Mouse (Mus musculus): Measurements from ENCODE around the gene Ap4m1. TPM values are rescaled to one million over a fixed set of nuclear protein-coding genes. Genes with fewer than 3 reads are reported as not detected.
A peak's percentile ranks its signal among the peaks of the same experiment; 100 is the strongest.

Gene Ap4m1
- polyA plus RNA-seq, 1 experiment: 37.2 TPM

DNA sequence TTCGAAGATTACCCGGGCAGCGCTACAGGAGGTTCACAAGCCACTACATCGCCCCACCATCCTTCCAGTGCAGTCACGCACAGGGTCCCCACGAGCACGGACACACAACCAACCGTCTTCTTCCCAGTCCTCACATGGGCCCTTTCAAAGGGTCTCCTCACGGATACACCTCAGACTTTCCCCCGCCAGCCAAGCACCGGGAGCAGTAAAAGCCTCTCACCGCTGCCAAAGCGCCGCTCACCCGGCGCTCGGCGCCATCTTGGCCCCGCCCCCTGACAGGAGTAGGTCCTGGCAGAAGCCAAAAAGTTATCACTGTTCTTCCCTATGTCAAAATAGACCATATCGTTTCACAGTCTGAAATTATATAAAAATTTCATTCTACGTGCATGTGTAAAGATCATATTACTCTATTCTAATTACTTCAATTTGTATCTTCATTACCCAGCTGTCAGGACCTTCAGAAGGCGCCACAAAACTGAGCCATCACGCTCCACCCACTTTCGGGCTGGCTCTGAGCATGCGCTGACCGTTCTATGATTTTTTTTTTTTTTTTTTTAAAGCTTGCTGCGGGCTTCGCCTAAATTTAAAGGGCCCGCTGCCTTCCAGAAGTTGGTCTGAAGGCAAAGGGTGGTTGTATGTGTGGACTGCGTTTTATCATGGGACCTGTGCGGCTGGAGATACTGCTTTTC is 15.3 kb downstream of the Ap4m1 start, which contains the start of the genes Taf6 and Cnpy4:
Gene Taf6 (minus strand): TSS at position 502 of the 689 bp plus-strand sequence.
Gene Cnpy4 (plus strand): TSS at position 536 of the 689 bp plus-strand sequence.
- under 1% methylated on average over 31 of the region's 31 CpGs for WGBS
- peak within 1 kb of the TSS; percentile 98 for H3K4me3 ChIP-seq (replicated peaks; ENCODE audit: control insufficient read depth, low read depth, low read length)
- no peaks in the 10 kb centered on the region; the same call in 1 of the 2 replicates for H3K4me1 ChIP-seq (ENCODE audit: control insufficient read depth, insufficient read depth, low read length)
- no peak for TF ChIP-seq CTCF (IDR thresholded peaks at IDR 0.05; ENCODE audit: control insufficient read depth, insufficient read depth, low read length)
- TF ChIP-seq POLR2A (IDR thresholded peaks at IDR 0.05; ENCODE audit: borderline replicate concordance, control insufficient read depth, low read depth, low read length): peak; percentile 97
- H3K27ac ChIP-seq (ENCODE audit: control insufficient read depth, insufficient read depth, low read depth, low read length, poor library complexity): peak within 1 kb of the TSS; percentile 57; the same call in 1 of the 2 replicates

- TF ChIP-seq POLR2A (IDR thresholded peaks at IDR 0.05; ENCODE audit: borderline replicate concordance, control insufficient read depth, low read depth, low read length) (no peak), CTCF (IDR thresholded peaks at IDR 0.05; ENCODE audit: control insufficient read depth, insufficient read depth, low read length) (no peak)
- H3K27ac ChIP-seq (ENCODE audit: control insufficient read depth, insufficient read depth, low read depth, low read length, poor library complexity): 0 out of 2 replicates have a peak overlapping the region, but pooled peaks have one; percentile 10
These were observed 16.0 kb downstream of the Ap4m1 start for GRCm38 (mm10) chr5:138187661-138188306.

DNA sequence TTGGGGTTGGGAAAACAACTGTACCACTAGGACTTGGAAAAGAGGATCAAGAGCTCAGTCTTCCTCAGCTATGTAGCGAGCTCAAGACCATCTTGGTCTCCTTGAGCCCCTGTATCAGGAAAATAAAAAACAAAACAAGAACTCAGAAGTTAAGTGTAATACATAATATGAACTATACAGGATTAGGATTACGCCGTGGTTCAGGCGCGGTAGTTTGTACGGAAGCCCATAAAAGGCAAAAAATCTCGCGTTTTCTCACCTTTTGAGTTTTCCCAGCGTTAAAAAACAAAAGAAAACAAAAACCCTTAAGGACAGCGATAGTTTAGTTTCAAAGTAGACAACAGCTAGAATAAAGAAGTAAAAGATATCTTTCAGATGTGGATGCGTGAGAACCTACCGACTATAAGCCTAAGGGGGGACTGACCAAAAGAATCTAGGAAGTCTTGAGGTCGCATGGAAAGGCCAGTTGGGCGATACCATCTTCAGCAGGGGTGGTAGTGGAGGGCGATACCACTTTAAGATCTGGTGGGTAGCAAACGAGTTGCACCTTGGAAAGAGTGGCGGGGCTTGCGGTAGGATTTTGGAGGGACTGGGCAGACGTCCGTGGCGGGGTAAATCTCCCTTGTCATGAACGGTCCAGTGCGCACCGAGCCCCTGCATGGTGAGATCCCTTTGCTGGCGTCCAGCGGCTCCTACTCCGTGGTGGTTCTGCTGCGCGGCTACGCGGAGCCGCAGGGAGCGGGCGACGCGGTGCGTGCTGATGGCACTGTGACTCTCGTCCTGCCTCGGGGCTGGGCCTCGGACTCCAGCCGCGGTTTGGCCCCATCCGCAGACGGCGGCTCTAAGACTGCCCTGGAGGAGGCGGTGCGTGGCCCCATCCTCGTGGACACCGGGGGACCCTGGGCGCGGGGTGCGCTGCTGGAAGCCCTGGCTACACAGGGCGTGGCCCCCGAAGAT is 22.2 kb downstream of the Ap4m1 start, which contains the start of gene Mblac1:
Gene Mblac1 (plus strand): TSS at position 544 of the 957 bp plus-strand sequence.
- peak within 1 kb of the TSS; percentile 77 for H3K27ac ChIP-seq (ENCODE audit: control insufficient read depth, insufficient read depth, low read depth, low read length, poor library complexity)
- peak; percentile 78; the same call in 1 of the 2 replicates for TF ChIP-seq POLR2A (IDR thresholded peaks at IDR 0.05; ENCODE audit: borderline replicate concordance, control insufficient read depth, low read depth, low read length)
- no peak for TF ChIP-seq CTCF (IDR thresholded peaks at IDR 0.05; ENCODE audit: control insufficient read depth, insufficient read depth, low read length)
- 1% methylated on average over 54 of the region's 54 CpGs for WGBS
- H3K4me1 ChIP-seq (ENCODE audit: control insufficient read depth, insufficient read depth, low read length): no peaks in the 10 kb centered on the region; the same call in 1 of the 2 replicates
- peak within 1 kb of the TSS; percentile 93 for H3K4me3 ChIP-seq (replicated peaks; ENCODE audit: control insufficient read depth, low read depth, low read length)

More at GRCm38 (mm10) chr5:138187661-138188306, 16.0 kb downstream of the Ap4m1 start:
- peak overlapping the region; percentile 80 for H3K4me3 ChIP-seq (replicated peaks; ENCODE audit: control insufficient read depth, low read depth, low read length)
- 0% methylated on average over 10 of the region's 10 CpGs for WGBS
- H3K4me1 ChIP-seq (ENCODE audit: control insufficient read depth, insufficient read depth, low read length): no peaks in the 10 kb centered on the region; the same call in 1 of the 2 replicates

GRCm38 (mm10) chr5:138194755-138195345 is 23.0 kb downstream of the Ap4m1 start:
- H3K4me1 ChIP-seq (ENCODE audit: control insufficient read depth, insufficient read depth, low read length): no peaks in the 10 kb centered on the region; the same call in 1 of the 2 replicates
- TF ChIP-seq CTCF (IDR thresholded peaks at IDR 0.05; ENCODE audit: control insufficient read depth, insufficient read depth, low read length) (no peak), POLR2A (IDR thresholded peaks at IDR 0.05; ENCODE audit: borderline replicate concordance, control insufficient read depth, low read depth, low read length) (no peak; the same call in 1 of the 2 replicates)
- peak overlapping the region; percentile 93 for H3K4me3 ChIP-seq (replicated peaks; ENCODE audit: control insufficient read depth, low read depth, low read length)
- peak overlapping the region; percentile 77 for H3K27ac ChIP-seq (ENCODE audit: control insufficient read depth, insufficient read depth, low read depth, low read length, poor library complexity)
- 1% methylated on average over 29 of the region's 29 CpGs for WGBS

- H3K4me3 ChIP-seq (replicated peaks; ENCODE audit: control insufficient read depth, low read depth, low read length): peak overlapping the region; percentile 48
- H3K27ac ChIP-seq (ENCODE audit: control insufficient read depth, insufficient read depth, low read depth, low read length, poor library complexity): no peak overlapping the region
- no peaks in the 10 kb centered on the region; the same call in 1 of the 2 replicates for H3K4me1 ChIP-seq (ENCODE audit: control insufficient read depth, insufficient read depth, low read length)
- TF ChIP-seq POLR2A (IDR thresholded peaks at IDR 0.05; ENCODE audit: borderline replicate concordance, control insufficient read depth, low read depth, low read length): no peak
- TF ChIP-seq CTCF (IDR thresholded peaks at IDR 0.05; ENCODE audit: control insufficient read depth, insufficient read depth, low read length): no peak
- 24% methylated on average over 7 of the region's 7 CpGs for WGBS
These were observed 23.7 kb downstream of the Ap4m1 start for GRCm38 (mm10) chr5:138195463-138195862.

GRCm38 (mm10) chr5:138199576-138199975 is 27.8 kb downstream of the Ap4m1 start:
- Histone ChIP-seq H3K4me3 (replicated peaks; ENCODE audit: control insufficient read depth, low read depth, low read length) (no peak overlapping the region), H3K27ac (ENCODE audit: control insufficient read depth, insufficient read depth, low read depth, low read length, poor library complexity) (no peak overlapping the region), H3K4me1 (ENCODE audit: control insufficient read depth, insufficient read depth, low read length) (no peaks in the 10 kb centered on the region)
- WGBS: 8% methylated on average over 1 of the region's 1 CpGs
- TF ChIP-seq CTCF (IDR thresholded peaks at IDR 0.05; ENCODE audit: control insufficient read depth, insufficient read depth, low read length) (no peak), POLR2A (IDR thresholded peaks at IDR 0.05; ENCODE audit: borderline replicate concordance, control insufficient read depth, low read depth, low read length) (no peak)

DNA sequence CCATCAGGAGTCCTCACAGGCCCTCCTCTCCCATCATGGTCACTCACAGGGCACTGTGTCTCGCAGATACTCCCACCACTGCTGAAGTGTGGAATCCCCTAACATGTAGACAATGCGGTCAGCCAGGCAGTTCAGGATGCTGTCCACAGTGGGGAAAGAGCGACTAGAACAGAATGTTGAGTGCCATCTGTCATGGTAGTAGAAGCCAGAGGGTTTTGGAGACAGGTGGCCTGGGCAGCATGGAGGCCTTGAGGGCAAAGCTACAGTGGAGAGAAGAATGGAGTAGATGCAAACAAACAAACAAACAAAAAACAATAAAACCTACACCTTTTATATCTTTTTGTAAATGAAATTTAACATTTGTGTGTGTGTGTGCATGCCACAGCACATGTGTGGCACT is 30.3 kb downstream of the Ap4m1 start:
- WGBS: 87% methylated on average over 3 of the region's 3 CpGs
- H3K4me1 ChIP-seq (ENCODE audit: control insufficient read depth, insufficient read depth, low read length): no peaks in the 10 kb centered on the region
- no peak overlapping the region for H3K27ac ChIP-seq (ENCODE audit: control insufficient read depth, insufficient read depth, low read depth, low read length, poor library complexity)
- TF ChIP-seq CTCF (IDR thresholded peaks at IDR 0.05; ENCODE audit: control insufficient read depth, insufficient read depth, low read length) (no peak), POLR2A (IDR thresholded peaks at IDR 0.05; ENCODE audit: borderline replicate concordance, control insufficient read depth, low read depth, low read length) (no peak)
- H3K4me3 ChIP-seq (replicated peaks; ENCODE audit: control insufficient read depth, low read depth, low read length): no peak overlapping the region

Data from bone marrow, adult 2 months (tissue).